Mouse (Mus musculus): ENCODE data around the gene 1700018F24Rik.

- TF ChIP-seq EP300 (IDR thresholded peaks at IDR 0.05; ENCODE audit: low read depth) (no peak), CTCF (IDR thresholded peaks at IDR 0.05; ENCODE audit: low read depth) (no peak)
Measured at GRCm38 (mm10) chr5:145008878-145009659, 33.7 kb upstream of the 1700018F24Rik start.
